Mouse (Mus musculus) stomach, adult 2 months (tissue): ENCODE results near the gene Mlxip. TPM values are rescaled to one million over a fixed set of nuclear protein-coding genes. Genes with fewer than 3 reads are reported as not detected.

Experiments used
- polyA plus RNA-seq: library from polyadenylated mRNA; depleted of rRNA; stranded (reverse); fragments of >200 nt; gene quantifications from 2 replicates; pipeline ENCODE4 v1.2.3, GENCODE M21; 2012; rRNA removed

Mlxip gene
- 16.9 and 17.8 TPM in 2 replicates for polyA plus RNA-seq

GRCm38 (mm10) chr5:123394303-123394956 lies at the start of gene Mlxip:
Gene Mlxip, plus strand, starts transcription at chr5:123394798.

DNA sequence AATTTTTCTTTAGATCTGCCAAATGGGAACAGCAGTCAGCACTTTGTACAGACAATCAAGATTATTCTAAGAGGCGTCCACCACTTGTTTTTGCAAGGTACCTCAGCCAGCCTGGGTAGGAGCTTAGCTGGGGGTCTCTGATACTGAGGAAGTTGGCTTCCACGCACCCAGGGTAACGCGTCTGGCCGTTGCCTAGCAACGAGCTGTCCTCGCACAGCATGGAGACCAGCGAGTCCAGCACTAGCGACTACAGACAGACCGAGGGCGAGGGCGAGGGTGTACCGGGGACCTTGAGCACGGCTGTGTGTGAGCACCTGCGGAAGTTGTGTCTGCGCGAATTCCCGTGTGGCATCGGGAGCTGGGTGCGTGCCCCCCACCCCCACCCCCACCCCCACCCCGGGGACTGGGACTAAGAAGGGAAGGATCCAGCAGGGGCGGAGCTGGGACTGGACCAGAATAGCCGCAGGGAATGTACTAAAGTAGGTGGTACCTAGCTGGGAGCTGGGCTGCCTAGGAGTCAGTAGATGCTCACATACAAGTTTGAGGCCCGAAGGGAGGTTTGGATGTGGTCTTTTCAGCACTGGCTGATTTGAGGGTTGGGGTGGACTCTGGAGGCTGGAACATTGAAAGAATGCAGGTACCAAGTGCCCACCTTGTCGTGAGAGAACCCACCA lies 94.7 kb downstream of the Mlxip start, which contains the start of the genes Lrrc43 and Il31:
TSS of gene Lrrc43 (plus strand) at position 194 of the 674 bp plus-strand sequence.
TSS of gene Il31 (minus strand) at position 378 of the 674 bp plus-strand sequence.

Other genes starting within 250 kb of the Mlxip start
- gene Psmd9, start 225.4 kb upstream of the Mlxip start, polyA plus RNA-seq: 5.2 and 7.6 TPM in 2 replicates
- 0.34 TPM in 1 of 2 replicates, not detected in the other for gene Hpd, start 212.1 kb upstream of the Mlxip start, polyA plus RNA-seq
- 0.09 and 0.10 TPM in 2 replicates for gene Wdr66, start 142.7 kb upstream of the Mlxip start, polyA plus RNA-seq
- gene Bcl7a, start 51.0 kb upstream of the Mlxip start, polyA plus RNA-seq: 1.9 and 2.6 TPM in 2 replicates
- gene Lrrc43, start 94.5 kb downstream of the Mlxip start, polyA plus RNA-seq: not detected in 2 replicates
- gene Il31, start 94.7 kb downstream of the Mlxip start, polyA plus RNA-seq: not detected in 2 replicates
- gene B3gnt4, start 115.7 kb downstream of the Mlxip start, polyA plus RNA-seq: 0.09 TPM in 1 of 2 replicates, not detected in the other
- 27.7 and 28.2 TPM in 2 replicates for gene Diablo, start 129.4 kb downstream of the Mlxip start, polyA plus RNA-seq
- gene Gm49027, start 130.7 kb downstream of the Mlxip start, polyA plus RNA-seq: 4.1 and 6.3 TPM in 2 replicates
- 3.4 and 3.6 TPM in 2 replicates for gene Vps33a, start 178.2 kb downstream of the Mlxip start, polyA plus RNA-seq